Mouse (Mus musculus) myocyte (in vitro differentiated cells): ENCODE results near the gene Angel1.

ENCODE experiments used
- CEBPB ChIP-seq: IDR thresholded peaks from 2 replicates; pipeline ENCODE4 v1.6.1; 2011; ENCODE audit warnings: mild to moderate bottlenecking, moderate library complexity; ENCODE audit not compliant: poor library complexity, insufficient read depth, severe bottlenecking
- E2F4 ChIP-seq: IDR thresholded peaks from one replicate; pipeline ENCODE4 v1.6.1; 2011; ENCODE audit warnings: mild to moderate bottlenecking, control low read depth, moderate library complexity; ENCODE audit not compliant: insufficient read depth
- MAX ChIP-seq: IDR thresholded peaks from one replicate; pipeline ENCODE4 v1.6.1; 2011; ENCODE audit warnings: low read depth, mild to moderate bottlenecking, control low read depth
- MYOD1 ChIP-seq, 3 experiments: IDR thresholded peaks; one replicate each; pipeline ENCODE4 v1.6.1; 2011; ENCODE audit warnings: control low read depth in 2 of 3, low read depth in 2 of 3, mild to moderate bottlenecking in 2 of 3, moderate library complexity in 1 of 3; ENCODE audit not compliant: insufficient read length in 2 of 3, control insufficient read depth in 1 of 3
- POLR2A ChIP-seq: IDR thresholded peaks from one replicate; pipeline ENCODE4 v1.6.1; 2011; ENCODE audit warnings: low read depth, mild to moderate bottlenecking, control low read depth, moderate library complexity; ENCODE audit not compliant: insufficient read length
- REST ChIP-seq: IDR thresholded peaks from one replicate; pipeline ENCODE4 v1.6.1; 2011; ENCODE audit warnings: mild to moderate bottlenecking, control low read depth, moderate library complexity; ENCODE audit not compliant: insufficient read depth, insufficient read length
- SRF ChIP-seq: IDR thresholded peaks from one replicate; pipeline ENCODE4 v1.6.1; 2011; ENCODE audit warnings: low read depth; ENCODE audit not compliant: control insufficient read depth, insufficient read length
- TCF12 ChIP-seq: IDR thresholded peaks from one replicate; pipeline ENCODE4 v1.6.1; 2011; ENCODE audit warnings: mild to moderate bottlenecking, control low read depth; ENCODE audit not compliant: poor library complexity, insufficient read depth, severe bottlenecking
- TCF3 ChIP-seq: IDR thresholded peaks from one replicate; pipeline ENCODE4 v1.6.1; 2011; ENCODE audit warnings: low read depth, control low read depth; ENCODE audit not compliant: insufficient read length
- USF1 ChIP-seq: IDR thresholded peaks from one replicate; pipeline ENCODE4 v1.6.1; 2011; ENCODE audit warnings: low read depth, mild to moderate bottlenecking, control low read depth, moderate library complexity

DNA sequence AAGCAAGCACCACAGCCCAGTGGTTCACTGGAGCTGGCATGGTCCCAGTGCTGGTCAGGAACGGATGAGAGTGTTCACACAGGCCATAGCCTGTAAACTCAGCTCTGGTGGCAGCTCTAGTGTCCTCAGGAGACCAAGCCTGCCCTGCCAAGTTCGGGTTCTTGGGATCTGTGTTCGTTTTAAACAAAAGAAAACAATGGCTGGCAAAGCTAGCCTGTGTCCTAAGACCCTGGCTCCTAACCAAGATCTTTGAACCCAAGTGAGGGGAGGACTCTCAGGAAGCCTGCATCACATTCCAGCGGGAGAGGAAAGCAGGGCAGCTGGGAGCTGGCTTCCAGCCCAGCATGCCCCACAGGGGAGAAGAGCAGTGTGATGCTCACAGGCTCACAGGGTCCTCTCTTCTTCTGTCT lies 44.0 kb upstream of the Angel1 start:
- no peak for TF ChIP-seq REST
- TF ChIP-seq MAX: no peak
- no peak for TF ChIP-seq POLR2A
- TF ChIP-seq MYOD1 (IDR thresholded peaks at IDR 0.05; ENCODE audit: control insufficient read depth in 1 of 3, insufficient read length in 2 of 3, low read depth in 2 of 3): no peak
- TF ChIP-seq SRF: no peak
- no peak for TF ChIP-seq TCF3
- TF ChIP-seq USF1: no peak
- TF ChIP-seq E2F4: no peak
- TF ChIP-seq CEBPB: no peak
- TF ChIP-seq TCF12: no peak
